Mouse (Mus musculus) erythroblast, adult 5-6 weeks (primary cell): Measurements from ENCODE around the gene Trim52. TPM values are rescaled to one million over a fixed set of nuclear protein-coding genes. Genes with fewer than 3 reads are reported as not detected.

ENCODE experiments used
- total RNA-seq, 2 experiments: library from RNA; stranded (forward) in 1 of 2; stranded (reverse) in 1 of 2; fragments of 150-400 nt in 1 of 2; fragments of 200-764, 138-1000 nt in 1 of 2; gene quantifications; 2 replicates each; pipeline versions ENCODE4 v1.2.3 to v1.2.4; 2015 to 2017; ENCODE audit warnings: low replicate concordance in 2 of 2

Trim52 gene
- total RNA-seq, 2 experiments from 2014 or later: not detected

Other genes with a start within 250 kb of the Trim52 start
- 2.5 and 3.7 TPM in 2 replicates for gene Spry2, start 209.4 kb upstream of the Trim52 start, total RNA-seq (2015; ENCODE audit: low replicate concordance)
- 1.8 and 2.8 TPM in 2 replicates for gene Spry2, start 209.4 kb upstream of the Trim52 start, total RNA-seq (2017; ENCODE audit: low replicate concordance)